Mouse (Mus musculus) layer of hippocampus, adult 18-20 months (tissue): Measurements from ENCODE around the gene Spats2. TPM values are rescaled to one million over a fixed set of nuclear protein-coding genes. Genes with fewer than 3 reads are reported as not detected.
"Not testable (repeated sequence)": the region's sequence is repeated elsewhere in the genome, so short reads cannot be mapped to it uniquely, and the experiment has no call there.

ENCODE experiments used
- DNase-seq, 2 experiments: peaks; one replicate each; pipeline ENCODE4 v3.0.0; 2022; ENCODE audit warnings: low spot score in 2 of 2
- total RNA-seq, 2 experiments: library from RNA; stranded (reverse); gene quantifications; 2 replicates each; pipeline ENCODE4 v1.2.3; 2021

Spats2 gene
- total RNA-seq, 2 experiments from 2014 or later, result 30.1 to 31.4 TPM

DNA sequence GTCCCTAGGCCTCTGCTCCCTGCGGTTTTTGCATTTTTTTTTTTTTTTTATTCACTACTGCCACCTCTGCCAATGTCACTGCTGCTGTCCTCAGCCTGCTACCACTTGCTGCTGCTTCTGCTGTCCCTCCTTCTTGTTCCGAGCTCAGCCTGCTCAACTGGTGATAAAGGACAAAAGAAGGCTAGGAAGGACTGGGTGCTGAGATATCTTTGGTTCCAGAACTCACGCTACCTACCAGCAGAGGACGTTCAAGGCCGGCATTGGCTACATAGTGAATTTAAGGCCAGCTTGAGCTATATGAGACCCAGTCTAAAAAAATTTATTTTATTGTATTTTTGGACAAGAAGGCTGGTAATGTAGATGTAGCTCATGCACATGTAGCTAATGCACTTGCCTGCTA lies 12.7 kb downstream of the Spats2 start:
- no peak for DNase-seq

DNA sequence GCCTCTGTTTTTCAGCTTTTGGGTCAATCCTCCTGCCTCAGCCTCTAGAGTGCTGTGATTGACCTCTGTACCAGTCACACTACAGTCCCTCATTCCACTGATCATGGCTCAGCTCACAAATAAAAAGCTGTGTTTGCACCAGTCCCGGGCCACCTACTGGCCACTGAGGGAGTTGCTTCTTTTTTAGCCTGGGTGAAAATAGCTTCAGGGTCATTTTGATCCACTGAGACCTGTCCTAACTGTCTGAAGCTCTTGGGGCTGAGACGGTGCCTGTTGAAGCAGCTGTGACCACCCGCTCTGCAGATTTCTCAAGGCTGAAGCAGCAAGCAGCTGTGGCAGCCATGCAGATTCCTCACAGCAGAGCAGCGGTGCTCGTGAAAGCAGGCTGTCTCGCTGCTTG lies 14.0 kb downstream of the Spats2 start:
- peak in 1 of 2 experiments; percentile 21 for DNase-seq

DNA sequence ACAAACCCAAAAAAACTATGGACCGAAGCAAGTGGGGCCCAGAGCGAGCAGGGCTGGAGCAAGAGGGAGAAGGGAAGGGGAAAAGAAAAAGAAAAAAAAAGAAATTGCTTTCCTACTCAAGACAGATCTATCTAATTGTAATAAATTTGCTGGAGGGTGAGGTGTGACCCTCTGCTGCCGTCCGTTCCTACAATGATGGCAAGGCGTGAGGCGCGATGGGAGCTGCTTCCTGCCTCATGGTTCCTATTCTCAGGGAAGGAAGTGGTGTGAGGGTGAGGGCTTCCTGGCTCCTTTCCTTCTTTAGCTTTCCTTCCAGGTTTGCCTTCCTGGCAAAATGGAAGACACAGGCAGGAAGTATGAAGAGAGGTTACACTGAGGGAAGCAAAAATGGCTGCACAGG lies 24.8 kb downstream of the Spats2 start:
- no peak for DNase-seq

DNA sequence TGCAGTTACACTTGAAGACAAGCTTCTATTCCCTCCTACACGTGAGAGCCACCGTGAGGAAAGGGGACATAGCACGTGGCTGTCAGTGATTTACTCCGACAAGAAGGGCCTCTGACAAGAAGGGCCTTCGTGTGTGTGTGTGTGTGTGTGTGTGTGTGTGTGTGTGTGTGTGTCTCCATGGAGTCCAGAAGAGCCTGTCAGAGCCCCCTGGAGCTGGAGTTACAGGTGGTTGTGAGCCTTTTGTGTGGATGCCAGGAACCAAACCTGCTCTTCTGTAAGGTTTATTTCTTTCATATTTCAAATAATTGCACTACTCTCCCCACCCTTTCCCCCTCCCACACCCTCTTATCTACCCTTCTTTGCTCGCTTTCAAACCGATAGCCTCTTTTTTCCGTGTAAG lies 25.6 kb downstream of the Spats2 start:
- DNase-seq, result no peak

- no peak for DNase-seq
These were observed 27.8 kb downstream of the Spats2 start for GRCm38 (mm10) chr15:99153466-99153865.

DNA sequence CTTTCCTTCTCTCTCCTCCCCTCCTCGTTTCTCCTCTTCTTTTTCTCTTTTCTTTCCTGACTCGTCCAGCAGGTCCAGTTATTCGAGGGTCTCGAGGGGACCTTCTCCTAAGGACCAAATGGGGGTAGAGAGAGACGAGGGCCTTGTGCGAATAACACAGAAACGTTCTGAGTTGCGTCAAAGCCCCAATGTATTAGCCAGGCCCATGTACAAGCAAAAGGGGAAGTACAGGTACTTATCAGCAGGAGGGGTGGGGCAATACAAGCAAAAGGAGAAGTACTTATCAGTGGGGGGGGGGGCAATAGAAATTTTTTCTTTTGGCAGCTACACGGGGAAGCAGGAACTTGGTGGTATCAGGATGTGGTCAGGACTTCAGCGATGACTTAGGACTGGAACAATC lies 28.8 kb downstream of the Spats2 start:
- not testable (repeated sequence) for DNase-seq

DNA sequence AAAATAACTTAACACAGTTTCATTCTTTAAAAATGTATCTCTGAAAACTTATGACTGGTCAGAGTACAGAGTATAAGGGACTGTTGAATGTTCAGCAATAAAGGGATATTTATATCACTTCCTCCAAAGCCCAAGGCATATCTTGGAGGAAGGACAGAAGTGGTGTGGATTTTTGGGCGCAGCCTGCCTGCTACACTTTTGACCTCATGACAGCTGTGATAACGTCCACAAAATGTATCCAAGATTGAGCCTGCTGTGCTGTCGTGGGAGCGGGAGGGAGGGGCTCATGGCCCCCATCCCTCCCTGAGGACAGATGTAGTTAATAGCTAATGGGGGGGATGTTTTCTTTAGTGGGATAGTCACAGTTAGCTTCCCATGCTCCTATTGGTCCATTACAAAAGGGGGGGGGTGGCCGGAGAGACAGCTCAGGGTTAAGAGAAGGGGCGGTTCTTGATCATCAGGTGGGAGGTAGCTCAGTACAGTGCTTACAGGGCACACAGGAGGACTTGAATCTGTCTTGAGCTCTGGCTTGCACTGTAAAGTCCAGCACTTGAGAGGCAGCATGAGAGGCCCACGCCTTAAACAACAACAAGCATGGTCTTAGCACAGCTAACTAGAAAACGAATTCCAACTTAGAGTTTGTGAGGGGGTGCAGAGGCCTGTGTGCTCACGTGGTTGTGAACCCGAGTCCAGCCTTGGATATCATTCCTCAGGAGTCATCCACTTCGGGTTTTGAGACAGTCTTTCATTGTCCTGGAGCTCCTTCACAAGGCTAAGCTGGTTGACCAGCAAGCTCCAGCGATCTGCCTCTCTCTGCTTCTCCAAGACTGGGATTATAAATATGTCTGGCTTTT lies 38.0 kb downstream of the Spats2 start:
- no peak for DNase-seq

DNA sequence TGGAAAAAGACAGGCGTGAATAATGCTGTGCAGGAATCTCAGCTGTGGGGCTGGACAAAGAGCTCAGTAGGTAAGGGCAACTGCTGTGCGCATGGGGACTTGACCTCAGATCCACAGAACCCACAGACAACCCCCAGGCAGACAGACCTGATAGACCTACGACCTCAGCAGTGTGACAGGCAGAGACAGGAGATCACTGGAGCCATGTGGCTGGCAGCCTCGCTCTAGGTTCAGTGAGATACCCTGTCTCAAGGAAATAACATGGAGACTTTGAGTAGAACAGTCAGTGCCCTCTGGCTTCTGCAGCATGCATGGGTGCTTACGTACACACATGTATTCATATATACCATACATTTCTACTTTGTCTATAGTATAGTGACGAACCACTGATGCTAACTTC lies 46.4 kb downstream of the Spats2 start:
- no peak for DNase-seq

GRCm38 (mm10) chr15:99179639-99180038 lies 53.9 kb downstream of the Spats2 start:
- DNase-seq, result no peak

DNA sequence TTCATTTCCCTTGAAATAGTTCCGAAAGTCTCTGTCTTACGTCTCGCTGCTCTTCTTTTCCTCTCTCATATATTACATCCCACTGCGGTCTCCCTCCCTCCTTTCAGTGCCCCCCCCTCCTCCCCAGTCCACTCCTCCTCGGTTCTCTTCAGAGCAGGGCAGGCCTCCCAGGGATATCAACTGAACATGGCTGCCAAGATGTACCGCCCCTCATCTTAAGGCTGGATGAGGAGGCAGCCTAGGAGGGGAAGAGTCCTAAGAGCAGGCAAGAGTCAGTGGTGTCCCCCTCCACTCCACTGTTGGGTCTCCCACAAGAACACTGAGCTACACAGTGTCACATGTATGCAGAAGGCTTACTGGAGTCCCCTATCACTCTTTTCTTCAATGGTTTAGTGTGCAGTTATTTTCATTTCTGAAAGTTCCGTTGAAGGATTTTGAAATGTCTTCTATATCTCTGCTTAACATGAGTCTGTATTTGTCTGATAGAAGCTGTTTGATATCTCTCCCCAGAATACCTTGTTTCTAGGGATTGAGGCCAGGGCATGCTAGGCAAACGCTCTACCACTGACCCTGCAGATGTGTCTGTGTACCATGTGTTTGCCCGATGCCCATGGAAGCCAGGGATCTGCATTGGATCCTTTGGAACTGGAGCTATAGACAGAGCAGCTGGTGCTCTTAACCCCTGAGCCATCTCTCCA lies 58.6 kb downstream of the Spats2 start:
- DNase-seq, result no peak

DNA sequence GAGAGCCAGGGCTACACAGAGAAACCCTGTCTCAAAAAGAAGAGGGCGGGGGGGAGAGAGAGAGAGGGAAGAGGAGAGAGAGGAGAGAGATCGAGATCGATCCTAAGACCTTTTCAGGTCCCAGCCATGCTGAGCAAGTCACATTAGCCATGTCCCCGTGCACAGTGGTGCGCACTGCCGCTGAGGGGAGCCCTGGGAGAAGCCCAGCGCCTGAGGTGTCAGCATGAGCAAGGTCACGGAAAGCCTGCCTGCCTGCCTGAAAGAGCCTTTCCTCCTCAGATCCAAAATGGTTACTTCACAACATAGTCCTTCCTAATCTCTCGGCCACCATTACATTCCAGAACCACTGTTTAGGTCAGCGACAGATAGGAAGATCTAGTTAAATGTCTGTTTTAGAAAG lies 68.6 kb downstream of the Spats2 start:
- no peak for DNase-seq

GRCm38 (mm10) chr15:99195043-99195442 lies 69.3 kb downstream of the Spats2 start:
- DNase-seq, result no peak

DNA sequence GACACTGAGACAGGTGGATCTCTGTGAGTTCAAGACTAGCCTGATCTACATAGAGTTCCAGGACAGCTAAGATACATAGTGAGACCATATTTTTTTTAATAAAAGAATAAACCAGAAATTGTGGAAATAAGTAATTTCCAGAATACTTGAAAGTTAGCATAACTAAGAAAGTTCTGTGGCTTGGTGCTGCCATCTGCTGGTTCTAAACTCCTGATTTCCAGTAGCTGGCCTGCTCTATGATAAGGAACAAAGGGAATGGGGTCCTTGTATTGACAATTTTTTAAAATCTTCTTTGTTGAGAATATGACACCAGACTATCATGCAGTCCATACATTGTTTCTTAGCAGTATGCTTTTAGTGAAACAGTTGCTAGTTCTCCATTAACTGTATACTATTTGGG lies 73.0 kb downstream of the Spats2 start:
- peak in 1 of 2 experiments; percentile 44 for DNase-seq

DNA sequence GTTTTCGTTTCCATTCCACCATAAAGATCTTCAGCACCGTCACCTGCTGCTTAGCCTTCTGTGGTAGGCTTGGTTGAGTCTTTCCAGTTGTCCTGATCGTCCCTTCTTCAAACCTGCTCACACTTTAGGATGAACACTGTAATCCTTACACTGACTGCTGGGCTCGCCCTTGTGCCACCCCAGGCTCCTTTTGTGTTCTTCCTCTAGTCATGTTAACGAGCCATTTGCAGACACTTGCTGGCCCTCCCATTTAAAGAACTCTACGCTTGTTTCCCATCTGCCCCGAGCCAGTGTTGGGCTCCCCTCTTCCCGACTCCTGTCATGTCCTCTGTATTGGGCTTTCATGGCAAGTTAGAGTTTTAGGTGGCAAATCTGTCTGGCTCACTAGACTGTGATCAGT lies 80.2 kb downstream of the Spats2 start:
- no peak for DNase-seq

GRCm38 (mm10) chr15:99213183-99213582 lies 87.5 kb downstream of the Spats2 start:
- no peak for DNase-seq

- no peak for DNase-seq
These were observed 89.2 kb downstream of the Spats2 start for GRCm38 (mm10) chr15:99214941-99215340.

GRCm38 (mm10) chr15:99215741-99216463 lies 90.2 kb downstream of the Spats2 start:
- DNase-seq, result no peak

- no peak for DNase-seq
These were observed 91.9 kb downstream of the Spats2 start for GRCm38 (mm10) chr15:99217630-99218029.

GRCm38 (mm10) chr15:99221315-99221952 lies 95.7 kb downstream of the Spats2 start:
- DNase-seq, result no peak

DNA sequence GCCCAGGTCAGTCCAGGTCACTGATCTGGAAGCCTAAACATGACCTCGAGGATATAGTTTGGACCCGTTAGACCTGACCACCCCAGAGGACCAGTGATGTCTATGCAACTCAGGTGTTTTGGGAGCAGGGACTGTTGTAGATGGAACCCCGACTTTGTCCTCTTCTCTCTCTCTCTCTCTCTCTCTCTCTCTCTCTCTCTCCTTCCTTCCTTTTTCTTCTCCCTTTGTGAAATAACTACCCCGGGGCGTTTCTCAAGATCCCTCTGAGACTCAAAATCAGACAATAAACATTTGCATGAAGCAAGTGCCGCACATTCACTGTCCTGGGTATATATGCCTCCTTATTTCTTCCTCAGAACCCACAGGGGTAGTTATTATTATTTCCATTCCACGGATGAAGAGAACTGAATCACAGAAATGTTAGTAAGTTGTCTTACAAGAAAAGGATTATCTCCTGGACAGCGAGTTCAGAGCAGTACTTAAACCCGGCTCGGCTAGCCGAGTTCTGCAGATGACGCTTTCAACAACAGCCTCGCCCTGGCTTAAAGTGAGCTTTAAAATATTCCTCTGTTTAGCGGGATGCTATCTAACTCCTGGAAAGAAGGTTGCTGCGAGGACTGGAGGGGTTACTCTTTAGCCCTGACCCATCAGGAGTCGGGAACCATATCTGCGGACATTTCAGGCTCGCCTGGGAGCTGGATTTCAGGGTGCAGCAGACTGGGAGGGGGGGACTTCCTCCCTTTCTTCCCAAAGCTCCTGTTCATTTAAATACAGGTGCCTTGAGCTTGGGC lies 97.3 kb downstream of the Spats2 start:
- no peak for DNase-seq
